Mouse (Mus musculus) cerebellum, adult 11 months (tissue): ENCODE results near the gene Ppm1l.
A peak's percentile ranks its signal among the peaks of the same experiment; 100 is the strongest.

Experiments used
- DNase-seq: peaks from one replicate; pipeline ENCODE4 v3.0.0; 2022

Ppm1l gene

GRCm38 (mm10) chr3:69502009-69502408 is 185.3 kb downstream of the Ppm1l start:
- DNase-seq, result no peak

- DNase-seq, result no peak
These were observed 185.9 kb downstream of the Ppm1l start for GRCm38 (mm10) chr3:69502527-69502926.

- no peak for DNase-seq
These were observed 188.4 kb downstream of the Ppm1l start for GRCm38 (mm10) chr3:69505090-69505489.

- DNase-seq, result no peak
These were observed 189.7 kb downstream of the Ppm1l start for GRCm38 (mm10) chr3:69506352-69506751.

GRCm38 (mm10) chr3:69509411-69509952 is 192.8 kb downstream of the Ppm1l start:
- no peak for DNase-seq

- DNase-seq, result no peak
These were observed 195.2 kb downstream of the Ppm1l start for GRCm38 (mm10) chr3:69511881-69512280.

GRCm38 (mm10) chr3:69512402-69512801 is 195.7 kb downstream of the Ppm1l start:
- DNase-seq, result no peak

- no peak for DNase-seq
These were observed 199.2 kb downstream of the Ppm1l start for GRCm38 (mm10) chr3:69515730-69516350.

GRCm38 (mm10) chr3:69519188-69519587 is 202.5 kb downstream of the Ppm1l start:
- DNase-seq, result no peak

- peak; percentile 34 for DNase-seq
These were observed 203.3 kb downstream of the Ppm1l start for GRCm38 (mm10) chr3:69519789-69520558.

GRCm38 (mm10) chr3:69522270-69522669 is 205.6 kb downstream of the Ppm1l start:
- DNase-seq, result no peak

- DNase-seq, result no peak
These were observed 207.9 kb downstream of the Ppm1l start for GRCm38 (mm10) chr3:69524356-69525071.

GRCm38 (mm10) chr3:69525072-69525529 is 208.4 kb downstream of the Ppm1l start:
- no peak for DNase-seq

- no peak for DNase-seq
These were observed 210.7 kb downstream of the Ppm1l start for GRCm38 (mm10) chr3:69527384-69527783.

- no peak for DNase-seq
These were observed 212.9 kb downstream of the Ppm1l start for GRCm38 (mm10) chr3:69529576-69529975.

- DNase-seq, result no peak
These were observed 214.8 kb downstream of the Ppm1l start for GRCm38 (mm10) chr3:69531511-69531910.

GRCm38 (mm10) chr3:69532687-69533086 is 216.0 kb downstream of the Ppm1l start:
- no peak for DNase-seq

- no peak for DNase-seq
These were observed 218.8 kb downstream of the Ppm1l start for GRCm38 (mm10) chr3:69535486-69535885.

- DNase-seq, result no peak
These were observed 219.4 kb downstream of the Ppm1l start for GRCm38 (mm10) chr3:69535941-69536647.

- DNase-seq, result peak; percentile 50
These were observed 226.3 kb downstream of the Ppm1l start for GRCm38 (mm10) chr3:69542962-69543361.

- DNase-seq, result no peak
These were observed 227.1 kb downstream of the Ppm1l start for GRCm38 (mm10) chr3:69543730-69544129.

- no peak for DNase-seq
These were observed 228.4 kb downstream of the Ppm1l start for GRCm38 (mm10) chr3:69545017-69545416.
